Mouse (Mus musculus) heart, adult 2 months (tissue): Measurements from ENCODE around the gene Atp8a1.

Experiments
- CTCF ChIP-seq: fragments of 200-600 bp; IDR thresholded peaks from 2 replicates; pipeline ENCODE4 v1.8.1; 2022; ENCODE audit warnings: antibody characterized with exemption, mild to moderate bottlenecking, moderate library complexity
- EP300 ChIP-seq: fragments of 200-500 bp; IDR thresholded peaks from 2 replicates; pipeline ENCODE4 v1.6.1; 2011; ENCODE audit warnings: low read depth, low read length, control low read depth; ENCODE audit not compliant: insufficient read depth

GRCm38 (mm10) chr5:67653543-67653942 lies 193.7 kb downstream of the Atp8a1 start:
- TF ChIP-seq CTCF (no peak), EP300 (no peak)
